Mouse (Mus musculus) 416B (cell line): Measurements from ENCODE around the gene Tnfrsf13c.

Experiments
- DNase-seq: peaks from one replicate; pipeline ENCODE4 v3.0.0; 2011; ENCODE audit warnings: low read depth

Gene Tnfrsf13c

GRCm38 (mm10) chr15:82181131-82181530 lies 43.0 kb downstream of the Tnfrsf13c start:
- DNase-seq, result no peak

GRCm38 (mm10) chr15:82177743-82178290 lies 46.4 kb downstream of the Tnfrsf13c start:
- DNase-seq, result no peak

GRCm38 (mm10) chr15:82175091-82175490 lies 49.1 kb downstream of the Tnfrsf13c start:
- no peak for DNase-seq

GRCm38 (mm10) chr15:82172648-82173047 lies 51.5 kb downstream of the Tnfrsf13c start:
- DNase-seq, result no peak
